Mouse (Mus musculus): ENCODE measurements around the gene Vmn1r212. TPM values are rescaled to one million over a fixed set of nuclear protein-coding genes. Genes with fewer than 3 reads are reported as not detected.
"Not testable (repeated sequence)": the region's sequence is repeated elsewhere in the genome, so short reads cannot be mapped to it uniquely, and the experiment has no call there.

Gene Vmn1r212
- not detected in 2 replicates for polyA plus RNA-seq (2016; fragmentation: Nextera tagmentation; extraction: Ambion mirVana)

- H3K4me1 ChIP-seq (replicated peaks) = no peaks in the 10 kb centered on the region
- H3K4me3 ChIP-seq (replicated peaks) = no peak within 1 kb of the TSS
- H3K27me3 ChIP-seq = no peaks in the 10 kb centered on the region
- no peak within 1 kb of the TSS for H3K27ac ChIP-seq
- ATAC-seq (ENCODE audit: insufficient number of reproducible peaks, insufficient read depth, low FRiP score, low TSS enrichment, low read depth) = no peak
- H3K4me2 ChIP-seq = no peak within 1 kb of the TSS
- H3K9me3 ChIP-seq = no peaks in the 10 kb centered on the region
- H3K9ac ChIP-seq (replicated peaks) = no peak within 1 kb of the TSS
- H3K36me3 ChIP-seq = no peaks in the 10 kb centered on the region
- WGBS = 81% methylated on average over 4 of the region's 4 CpGs
Observed at GRCm38 (mm10) chr13:22884105-22884504, at the start of gene Vmn1r212. Gene Vmn1r212 (minus strand): TSS chr13:22884205.

GRCm38 (mm10) chr13:22879257-22879656 is 4.7 kb downstream of the Vmn1r212 start:
- Histone ChIP-seq H3K36me3 (no peaks in the 10 kb centered on the region), H3K4me2 (no peak overlapping the region), H3K9me3 (no peaks in the 10 kb centered on the region), H3K4me1 (replicated peaks) (no peaks in the 10 kb centered on the region), H3K9ac (replicated peaks) (no peak overlapping the region), H3K4me3 (replicated peaks) (no peak overlapping the region), H3K27ac (no peak overlapping the region), H3K27me3 (no peaks in the 10 kb centered on the region)
- WGBS = 100% methylated on average over 1 of the region's 1 CpGs
- no peak for ATAC-seq (ENCODE audit: insufficient number of reproducible peaks, insufficient read depth, low FRiP score, low TSS enrichment, low read depth)

- no peak within 1 kb of the TSS for H3K4me2 ChIP-seq
- ATAC-seq (ENCODE audit: insufficient number of reproducible peaks, insufficient read depth, low FRiP score, low TSS enrichment, low read depth) = no peak
- no peak within 1 kb of the TSS for H3K9ac ChIP-seq (replicated peaks)
- WGBS = 77% methylated on average over 1 of the region's 1 CpGs
- no peaks in the 10 kb centered on the region for H3K4me1 ChIP-seq (replicated peaks)
- no peak within 1 kb of the TSS for H3K27ac ChIP-seq
- H3K36me3 ChIP-seq = no peaks in the 10 kb centered on the region
- no peaks in the 10 kb centered on the region for H3K27me3 ChIP-seq
- H3K9me3 ChIP-seq = no peaks in the 10 kb centered on the region
- no peak within 1 kb of the TSS for H3K4me3 ChIP-seq (replicated peaks)
Observed at GRCm38 (mm10) chr13:22857461-22857860, 26.5 kb downstream of the Vmn1r212 start, which contains the start of gene Vmn1r211. Gene Vmn1r211 (minus strand): TSS chr13:22857561.

GRCm38 (mm10) chr13:22854760-22855159 is 29.2 kb downstream of the Vmn1r212 start:
- H3K27ac ChIP-seq = no peak overlapping the region
- WGBS = 75% methylated on average over 4 of the region's 4 CpGs
- no peaks in the 10 kb centered on the region for H3K36me3 ChIP-seq
- no peaks in the 10 kb centered on the region for H3K9me3 ChIP-seq
- no peak overlapping the region for H3K9ac ChIP-seq (replicated peaks)
- H3K4me2 ChIP-seq = no peak overlapping the region
- no peaks in the 10 kb centered on the region for H3K27me3 ChIP-seq
- H3K4me1 ChIP-seq (replicated peaks) = no peaks in the 10 kb centered on the region
- ATAC-seq (ENCODE audit: insufficient number of reproducible peaks, insufficient read depth, low FRiP score, low TSS enrichment, low read depth) = no peak
- no peak overlapping the region for H3K4me3 ChIP-seq (replicated peaks)

- Histone ChIP-seq H3K27ac (no peak overlapping the region), H3K36me3 (no peaks in the 10 kb centered on the region), H3K9ac (replicated peaks) (no peak overlapping the region), H3K27me3 (no peaks in the 10 kb centered on the region), H3K4me1 (replicated peaks) (no peaks in the 10 kb centered on the region), H3K9me3 (no peaks in the 10 kb centered on the region), H3K4me3 (replicated peaks) (no peak overlapping the region), H3K4me2 (no peak overlapping the region)
- WGBS = 60% methylated on average over 1 of the region's 1 CpGs
- ATAC-seq (ENCODE audit: insufficient number of reproducible peaks, insufficient read depth, low FRiP score, low TSS enrichment, low read depth) = no peak
Observed at GRCm38 (mm10) chr13:22846798-22847197, 37.2 kb downstream of the Vmn1r212 start.

GRCm38 (mm10) chr13:22844304-22844703 is 39.7 kb downstream of the Vmn1r212 start:
- not testable (repeated sequence) for H3K27ac ChIP-seq; H3K9ac ChIP-seq (replicated peaks); H3K9me3 ChIP-seq; H3K4me3 ChIP-seq (replicated peaks); H3K4me2 ChIP-seq; H3K36me3 ChIP-seq; H3K4me1 ChIP-seq (replicated peaks); ATAC-seq (ENCODE audit: insufficient number of reproducible peaks, insufficient read depth, low FRiP score, low TSS enrichment, low read depth); H3K27me3 ChIP-seq
- WGBS = 86% methylated on average over 3 of the region's 3 CpGs

Other genes starting within 250 kb of the Vmn1r212 start
- not detected in 2 replicates for gene Vmn1r207-ps, start 154.6 kb downstream of the Vmn1r212 start, polyA plus RNA-seq (2016; fragmentation: Nextera tagmentation; extraction: Ambion mirVana)
- gene Vmn1r208, start 106.8 kb downstream of the Vmn1r212 start, polyA plus RNA-seq (2016; fragmentation: Nextera tagmentation; extraction: Ambion mirVana) = not detected in 2 replicates
- not detected in 2 replicates for gene Vmn1r209, start 74.5 kb downstream of the Vmn1r212 start, polyA plus RNA-seq (2016; fragmentation: Nextera tagmentation; extraction: Ambion mirVana)
- gene Vmn1r210, start 52.9 kb downstream of the Vmn1r212 start, polyA plus RNA-seq (2016; fragmentation: Nextera tagmentation; extraction: Ambion mirVana) = not detected in 2 replicates
- not detected in 2 replicates for gene Vmn1r211, start 26.6 kb downstream of the Vmn1r212 start, polyA plus RNA-seq (2016; fragmentation: Nextera tagmentation; extraction: Ambion mirVana)
- not detected in 2 replicates for gene Vmn1r213, start 123.5 kb upstream of the Vmn1r212 start, polyA plus RNA-seq (2016; fragmentation: Nextera tagmentation; extraction: Ambion mirVana)
- not detected in 2 replicates for gene Vmn1r214, start 146.2 kb upstream of the Vmn1r212 start, polyA plus RNA-seq (2016; fragmentation: Nextera tagmentation; extraction: Ambion mirVana)
- not detected in 2 replicates for gene Vmn1r215, start 183.8 kb upstream of the Vmn1r212 start, polyA plus RNA-seq (2016; fragmentation: Nextera tagmentation; extraction: Ambion mirVana)
- gene Vmn1r217, start 234.0 kb upstream of the Vmn1r212 start, polyA plus RNA-seq (2016; fragmentation: Nextera tagmentation; extraction: Ambion mirVana) = not detected in 2 replicates
- gene Vmn1r218, start 248.9 kb upstream of the Vmn1r212 start, polyA plus RNA-seq (2016; fragmentation: Nextera tagmentation; extraction: Ambion mirVana) = not detected in 2 replicates